Mouse (Mus musculus): Measurements from ENCODE around the gene Tmem30c.

- TF ChIP-seq CTCF (IDR thresholded peaks at IDR 0.05) (no peak), EP300 (IDR thresholded peaks at IDR 0.05) (no peak)
Observed at GRCm38 (mm10) chr16:57314236-57314635, 21.6 kb upstream of the Tmem30c start.

Measured in lung, postnatal 0 days (tissue).